Mouse (Mus musculus) G1E (cell line): ENCODE measurements around the gene Snx30. TPM values are rescaled to one million over a fixed set of nuclear protein-coding genes. Genes with fewer than 3 reads are reported as not detected.

Experiments used
- ATAC-seq: 2 replicates; pipeline ENCODE4 v1.8.0; 2016; ENCODE audit warnings: mild to moderate bottlenecking; ENCODE audit not compliant: insufficient number of reproducible peaks, poor library complexity, low FRiP score, severe bottlenecking; ENCODE audit errors: extremely low read depth
- DNase-seq: peaks from one replicate; pipeline ENCODE4 v3.0.0; 2012; ENCODE audit warnings: low spot score
- H3K27me3 ChIP-seq: 2 replicates; pipeline ENCODE4 v1.6.1; 2012; ENCODE audit warnings: mild to moderate bottlenecking, low read length, inconsistent platforms; ENCODE audit not compliant: insufficient read depth
- H3K36me3 ChIP-seq: replicated peaks from 2 replicates; pipeline ENCODE3; 2012; ENCODE audit warnings: mild to moderate bottlenecking, inconsistent platforms
- H3K4me1 ChIP-seq: 2 replicates; pipeline ENCODE4 v1.6.1; 2012; ENCODE audit warnings: low read depth, low read length, inconsistent platforms, mixed read lengths; ENCODE audit not compliant: insufficient read depth
- H3K4me3 ChIP-seq: 2 replicates; pipeline ENCODE4 v1.5.1; 2012; ENCODE audit warnings: low read depth, mild to moderate bottlenecking, inconsistent platforms, low read length, moderate library complexity, mixed read lengths
- H3K9me3 ChIP-seq: replicated peaks from 2 replicates; pipeline ENCODE4 v1.6.1; 2012; ENCODE audit warnings: inconsistent platforms
- CTCF ChIP-seq: IDR thresholded peaks from 2 replicates; pipeline ENCODE4 v1.5.1; 2012; ENCODE audit warnings: low read depth, low read length, inconsistent platforms, mixed read lengths
- GATA1 ChIP-seq: IDR thresholded peaks from 2 replicates; pipeline ENCODE4 v1.6.1; 2012; ENCODE audit warnings: borderline replicate concordance, low read length, inconsistent platforms, mixed read lengths
- GATA2 ChIP-seq: IDR thresholded peaks from 2 replicates; pipeline ENCODE4 v1.6.1; 2012; ENCODE audit warnings: low read depth, low read length, inconsistent platforms, borderline replicate concordance
- POLR2AphosphoS5 ChIP-seq: IDR thresholded peaks from 2 replicates; pipeline ENCODE4 v1.6.1; 2012; ENCODE audit warnings: low read depth, low read length, inconsistent platforms; ENCODE audit not compliant: insufficient replicate concordance
- TAL1 ChIP-seq: conservative IDR thresholded peaks from 2 replicates; pipeline ENCODE4 v1.6.1; 2012; ENCODE audit warnings: low read depth, low read length, inconsistent platforms, mixed read lengths
- polyA plus RNA-seq: library from polyadenylated mRNA; stranded (reverse); fragments of >175 nt; gene quantifications from 2 replicates; pipeline ENCODE4 v1.2.3, GENCODE M21; 2012
- total RNA-seq, 2 experiments: library from RNA; stranded (forward) in 1 of 2; stranded (reverse) in 1 of 2; fragments of 200-1000 nt in 1 of 2; fragments of >200 nt in 1 of 2; fragmentation: Nextera tagmentation in 1 of 2; gene quantifications; 2 replicates each; pipeline ENCODE4 v1.2.3; 2014 to 2017

Gene Snx30
- total and polyA plus RNA-seq, 3 experiments = 4.7 to 36.4 (median 8.2) TPM

DNA sequence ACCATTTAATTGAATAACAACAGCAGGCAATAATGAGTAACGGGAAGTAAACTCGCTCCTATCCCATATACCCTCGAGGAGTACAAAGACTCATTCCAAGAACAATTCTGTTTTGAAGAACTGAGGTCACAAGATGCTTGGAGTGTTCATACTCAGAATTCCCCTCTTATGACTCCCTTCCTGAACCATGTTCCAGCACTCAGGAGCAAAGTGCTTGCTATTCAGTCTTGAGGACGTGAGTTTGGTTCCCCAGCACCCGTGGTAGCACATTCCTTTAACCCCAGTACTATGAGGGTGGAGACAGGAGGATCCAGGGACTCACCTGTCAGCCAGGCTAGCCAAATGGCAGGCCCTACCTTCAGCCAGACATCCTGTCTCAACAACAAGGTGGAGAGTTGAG lies 25.4 kb downstream of the Snx30 start:
- Histone ChIP-seq H3K36me3 (peaks cover 45% of the 10 kb centered on the region), H3K9me3 (no peaks in the 10 kb centered on the region), H3K4me1 (peaks cover 7% of the 10 kb centered on the region), H3K27me3 (no peaks in the 10 kb centered on the region), H3K4me3 (no peak overlapping the region)
- ATAC-seq (no peak), DNase-seq (no peak)
- TF ChIP-seq GATA1 (no peak), TAL1 (no peak), POLR2AphosphoS5 (no peak), CTCF (no peak), GATA2 (no peak)

DNA sequence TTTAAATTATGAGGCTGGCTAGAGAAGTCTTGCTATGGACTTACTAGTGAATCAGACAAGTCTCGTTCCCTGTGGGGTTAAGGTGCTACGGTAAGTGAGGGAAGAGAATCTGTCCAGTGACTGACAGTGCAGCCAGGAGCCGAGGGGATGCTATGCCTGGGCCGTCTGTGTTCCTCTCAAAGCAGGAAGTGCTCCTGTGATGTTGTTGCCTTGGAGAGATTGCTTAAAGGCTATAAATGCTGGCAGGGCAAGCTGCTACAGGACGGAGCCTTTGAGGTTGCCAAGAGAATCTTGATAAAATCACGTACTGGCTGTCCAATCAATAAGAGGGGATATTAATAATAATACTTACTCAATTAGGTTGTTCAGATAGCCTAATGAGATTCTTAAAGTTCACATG lies 27.2 kb downstream of the Snx30 start:
- Histone ChIP-seq H3K4me3 (no peak overlapping the region), H3K9me3 (no peaks in the 10 kb centered on the region), H3K4me1 (peaks cover 7% of the 10 kb centered on the region; the same call in 1 of the 2 replicates), H3K27me3 (no peaks in the 10 kb centered on the region), H3K36me3 (peaks cover 34% of the 10 kb centered on the region)
- ATAC-seq (no peak), DNase-seq (no peak)
- TF ChIP-seq GATA2 (no peak), CTCF (no peak), GATA1 (no peak), POLR2AphosphoS5 (no peak), TAL1 (no peak)

DNA sequence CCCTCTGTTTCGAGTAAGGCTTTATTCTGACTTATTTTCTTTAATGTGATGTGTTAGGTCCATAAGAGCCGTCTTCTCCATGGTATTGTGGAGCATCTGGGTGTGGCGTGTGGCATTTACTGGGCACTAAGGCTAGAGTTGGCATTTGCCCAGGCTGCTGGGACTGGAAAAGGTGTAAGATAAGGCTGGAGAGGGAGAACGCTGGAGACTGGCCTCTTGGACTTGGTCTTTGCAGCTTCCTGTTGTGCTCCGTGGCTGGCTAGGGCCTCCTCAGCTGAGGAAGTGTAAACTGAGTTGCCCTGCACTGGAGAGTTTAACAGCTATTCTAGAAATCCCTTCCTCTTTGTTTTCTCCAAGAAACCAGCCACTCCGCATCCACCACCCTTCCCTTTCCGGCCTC lies 32.0 kb downstream of the Snx30 start:
- Histone ChIP-seq H3K27me3 (no peaks in the 10 kb centered on the region), H3K4me1 (peaks cover 4% of the 10 kb centered on the region; the same call in 1 of the 2 replicates), H3K36me3 (peaks cover 32% of the 10 kb centered on the region), H3K4me3 (no peak overlapping the region), H3K9me3 (no peaks in the 10 kb centered on the region)
- TF ChIP-seq POLR2AphosphoS5 (no peak), CTCF (no peak), GATA2 (no peak), TAL1 (no peak), GATA1 (no peak)
- ATAC-seq (no peak), DNase-seq (no peak)

DNA sequence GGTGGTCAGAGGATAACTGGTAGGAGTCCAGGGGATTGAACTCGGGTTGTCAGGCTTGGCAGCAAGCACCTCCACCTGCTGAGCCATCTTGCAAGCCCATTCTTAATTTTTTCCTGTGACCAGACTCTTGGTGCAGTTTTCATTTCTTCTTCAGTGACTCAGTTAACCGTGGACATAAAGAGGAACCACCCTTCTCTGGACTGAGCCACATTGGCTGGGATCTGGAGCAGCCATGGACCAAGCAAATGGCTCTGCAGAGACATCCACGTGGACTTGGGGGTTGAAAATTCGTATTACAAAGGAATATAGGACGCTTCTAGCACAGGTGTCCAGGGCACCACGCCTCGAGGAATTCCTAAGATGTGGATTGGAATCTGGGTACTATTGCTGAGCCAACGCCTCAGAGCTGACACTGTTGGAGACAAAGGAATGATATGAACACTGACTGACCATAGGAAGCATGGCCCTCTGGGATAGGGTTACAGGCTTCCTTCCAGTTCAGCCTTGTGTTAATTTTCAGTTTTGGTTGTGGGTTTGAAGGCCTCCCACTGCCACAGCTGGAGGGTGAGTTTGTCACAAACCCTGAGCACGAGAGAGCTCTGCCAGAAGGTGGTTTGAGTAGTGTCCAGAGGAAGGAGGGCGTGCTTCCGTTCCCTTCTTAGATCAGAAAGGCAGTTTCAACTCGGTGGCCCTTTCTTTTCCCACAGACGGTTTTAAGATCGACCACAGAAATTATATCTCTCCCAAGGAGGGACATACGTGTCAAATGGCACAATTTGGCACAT lies 39.0 kb downstream of the Snx30 start:
- Histone ChIP-seq H3K4me3 (no peak overlapping the region), H3K27me3 (no peaks in the 10 kb centered on the region), H3K4me1 (no peaks in the 10 kb centered on the region), H3K9me3 (no peaks in the 10 kb centered on the region), H3K36me3 (peaks cover 35% of the 10 kb centered on the region)
- DNase-seq (no peak), ATAC-seq (no peak; the same call in 1 of the 2 replicates)
- TF ChIP-seq GATA2 (no peak), POLR2AphosphoS5 (no peak), CTCF (no peak), GATA1 (no peak), TAL1 (no peak)

DNA sequence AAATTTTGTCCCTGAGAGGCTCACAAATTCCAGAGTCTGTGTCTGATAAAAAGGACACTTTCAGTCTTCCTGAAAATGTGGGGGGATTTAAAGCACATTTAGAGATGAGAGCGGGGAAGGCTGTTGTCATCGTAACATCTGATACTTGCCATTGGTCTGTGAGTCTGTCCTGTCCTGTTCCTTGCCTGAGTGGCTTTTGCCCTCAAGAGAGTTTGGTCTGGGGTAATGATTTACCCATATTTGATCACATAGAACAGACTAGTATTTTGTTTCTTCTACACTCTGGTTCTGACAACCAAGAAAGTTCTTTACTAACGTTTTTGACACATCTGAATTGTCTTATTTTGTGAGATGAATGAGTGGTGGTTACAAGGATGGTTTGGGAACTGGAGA lies 39.6 kb downstream of the Snx30 start:
- peaks cover 35% of the 10 kb centered on the region for H3K36me3 ChIP-seq
- no peak for DNase-seq
- no peak overlapping the region for H3K4me3 ChIP-seq
- ATAC-seq = no peak
- peaks cover 2% of the 10 kb centered on the region; the same call in 1 of the 2 replicates for H3K4me1 ChIP-seq
- TF ChIP-seq TAL1 = no peak
- H3K9me3 ChIP-seq = no peaks in the 10 kb centered on the region
- no peaks in the 10 kb centered on the region for H3K27me3 ChIP-seq

DNA sequence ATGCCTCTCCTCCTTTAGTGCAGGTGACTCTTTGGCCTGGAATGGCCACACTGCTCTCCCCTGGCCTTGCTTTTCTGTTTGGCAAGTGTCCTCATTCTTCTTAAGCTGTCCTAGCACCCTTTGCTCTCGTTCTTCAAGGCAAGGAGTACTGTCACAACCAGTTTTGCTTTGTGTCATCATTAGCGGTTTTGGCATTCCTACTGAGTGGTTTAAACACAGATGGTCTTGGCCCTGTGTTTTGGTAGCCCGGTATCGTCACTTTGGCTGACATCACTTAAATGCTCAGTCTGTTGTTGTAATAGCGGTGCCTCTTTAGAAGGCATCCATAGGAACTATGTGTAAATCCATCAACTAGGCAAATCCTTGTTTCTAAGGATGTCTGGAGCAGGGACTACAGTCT lies 41.8 kb downstream of the Snx30 start:
- peaks cover 25% of the 10 kb centered on the region for H3K36me3 ChIP-seq
- H3K27me3 ChIP-seq = no peaks in the 10 kb centered on the region
- no peaks in the 10 kb centered on the region for H3K9me3 ChIP-seq
- TF ChIP-seq CTCF (no peak), GATA2 (no peak), POLR2AphosphoS5 (no peak), GATA1 (no peak), TAL1 (no peak)
- ATAC-seq = no peak
- H3K4me3 ChIP-seq = no peak overlapping the region
- no peak for DNase-seq
- peaks cover 3% of the 10 kb centered on the region; the same call in 1 of the 2 replicates for H3K4me1 ChIP-seq
